Mouse (Mus musculus): ENCODE data around the gene Tmem259. TPM values are rescaled to one million over a fixed set of nuclear protein-coding genes. Genes with fewer than 3 reads are reported as not detected.

Tmem259 gene
- polyA plus RNA-seq, 1 experiment from 2014 or later, result 15.6 TPM

DNA sequence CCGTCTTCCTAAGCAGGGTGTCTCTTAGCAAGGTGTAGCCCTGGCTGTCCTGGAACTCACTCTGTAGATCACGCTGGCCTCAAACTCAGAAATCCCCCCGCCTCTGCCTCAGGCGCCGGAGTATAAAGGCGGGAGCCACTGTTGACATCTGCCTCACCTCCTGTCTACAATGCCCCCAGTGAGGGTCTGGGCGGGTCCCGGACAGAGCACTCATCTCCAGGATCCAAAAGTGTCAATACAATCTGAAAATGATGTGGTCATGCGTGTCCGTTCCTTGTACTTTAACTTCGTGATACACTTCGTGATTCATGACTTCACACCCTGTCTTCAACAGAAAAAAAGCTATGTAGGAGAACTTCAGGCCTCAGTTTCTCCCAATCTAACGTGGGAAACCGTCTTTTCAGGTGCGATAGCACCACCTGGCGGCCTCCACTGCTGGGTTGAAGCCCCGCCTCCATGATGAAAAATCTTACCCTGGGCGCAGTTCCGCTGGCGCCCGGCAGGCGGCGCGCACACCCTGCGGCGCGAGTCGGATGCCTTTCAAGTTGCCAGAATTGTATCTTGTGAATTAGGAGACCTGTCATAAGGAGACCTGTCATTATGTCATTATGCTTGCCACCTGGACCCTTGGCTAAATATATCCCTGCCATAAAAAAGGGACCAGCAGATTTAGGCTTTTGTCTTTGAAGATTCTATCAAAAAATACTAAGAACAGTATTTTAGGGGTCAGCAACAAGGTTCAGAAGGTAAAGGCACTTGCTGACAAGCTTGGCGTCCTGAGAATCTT, 58.9 kb downstream of the Tmem259 start:
- Histone ChIP-seq H3K4me3 (ENCODE audit: low read depth, low read length) (no peak overlapping the region), H3K27ac (ENCODE audit: low read length) (peak overlapping the region; percentile 79; the same call in 1 of the 2 replicates), H3K4me1 (ENCODE audit: control insufficient read depth, insufficient read depth, low read length) (peaks cover 28% of the 10 kb centered on the region), H3K9me3 (ENCODE audit: control insufficient read depth, low read depth, low read length) (no peaks in the 10 kb centered on the region), H3K36me3 (ENCODE audit: control insufficient read depth, insufficient read depth, low read length) (no peaks in the 10 kb centered on the region), H3K27me3 (ENCODE audit: control insufficient read depth, insufficient read depth, low read length) (peaks cover 22% of the 10 kb centered on the region), H3K9ac (replicated peaks; ENCODE audit: low read depth, low read length) (no peak overlapping the region), H3K4me2 (replicated peaks; ENCODE audit: low read depth, low read length) (peak overlapping the region; percentile 83; the same call in 1 of the 2 replicates)
- ATAC-seq (ENCODE audit: insufficient number of reproducible peaks, insufficient read depth, low FRiP score, low read depth), result no peak
- WGBS, result 10% methylated on average over 29 of the region's 29 CpGs

Other genes starting within 250 kb of the Tmem259 start
- 26.3 and 31.8 TPM in 2 replicates for gene Polrmt, start 237.7 kb downstream of the Tmem259 start, polyA plus RNA-seq (2014; fragmentation: Nextera tagmentation; extraction: Ambion mirVana)
- gene Fgf22, start 229.3 kb downstream of the Tmem259 start, polyA plus RNA-seq (2014; fragmentation: Nextera tagmentation; extraction: Ambion mirVana), result 0.29 and 0.39 TPM in 2 replicates
- gene Rnf126, start 217.4 kb downstream of the Tmem259 start, polyA plus RNA-seq (2014; fragmentation: Nextera tagmentation; extraction: Ambion mirVana), result 72.1 and 77.3 TPM in 2 replicates
- 8.7 and 9.0 TPM in 2 replicates for gene Fstl3, start 207.1 kb downstream of the Tmem259 start, polyA plus RNA-seq (2014; fragmentation: Nextera tagmentation; extraction: Ambion mirVana)
- gene Prss57, start 193.4 kb downstream of the Tmem259 start, polyA plus RNA-seq (2014; fragmentation: Nextera tagmentation; extraction: Ambion mirVana), result not detected in 2 replicates
- gene Palm, start 190.8 kb downstream of the Tmem259 start, polyA plus RNA-seq (2014; fragmentation: Nextera tagmentation; extraction: Ambion mirVana), result 67.0 and 78.0 TPM in 2 replicates
- 27.6 and 33.1 TPM in 2 replicates for gene Misp, start 163.3 kb downstream of the Tmem259 start, polyA plus RNA-seq (2014; fragmentation: Nextera tagmentation; extraction: Ambion mirVana)
- gene Ptbp1, start 129.9 kb downstream of the Tmem259 start, polyA plus RNA-seq (2014; fragmentation: Nextera tagmentation; extraction: Ambion mirVana), result 237 and 275 TPM in 2 replicates
- gene Prtn3, start 109.9 kb downstream of the Tmem259 start, polyA plus RNA-seq (2014; fragmentation: Nextera tagmentation; extraction: Ambion mirVana), result 2.9 and 5.6 TPM in 2 replicates
- gene Plppr3, start 109.7 kb downstream of the Tmem259 start, polyA plus RNA-seq (2014; fragmentation: Nextera tagmentation; extraction: Ambion mirVana), result 41.3 and 51.7 TPM in 2 replicates
- gene Elane, start 98.1 kb downstream of the Tmem259 start, polyA plus RNA-seq (2014; fragmentation: Nextera tagmentation; extraction: Ambion mirVana), result 0.88 and 3.3 TPM in 2 replicates
- not detected in 2 replicates for gene Cfd, start 93.5 kb downstream of the Tmem259 start, polyA plus RNA-seq (2014; fragmentation: Nextera tagmentation; extraction: Ambion mirVana)
- 43.4 and 46.4 TPM in 2 replicates for gene Med16, start 75.4 kb downstream of the Tmem259 start, polyA plus RNA-seq (2014; fragmentation: Nextera tagmentation; extraction: Ambion mirVana)
- gene Gm26602, start 73.5 kb downstream of the Tmem259 start, polyA plus RNA-seq (2014; fragmentation: Nextera tagmentation; extraction: Ambion mirVana), result 5.3 TPM in 1 of 2 replicates, not detected in the other
- 0.81 and 1.0 TPM in 2 replicates for gene Kiss1r, start 67.4 kb downstream of the Tmem259 start, polyA plus RNA-seq (2014; fragmentation: Nextera tagmentation; extraction: Ambion mirVana)
- 143 and 151 TPM in 2 replicates for gene R3hdm4, start 63.1 kb downstream of the Tmem259 start, polyA plus RNA-seq (2014; fragmentation: Nextera tagmentation; extraction: Ambion mirVana)
- 12.7 and 14.0 TPM in 2 replicates for gene Arid3a, start 57.3 kb downstream of the Tmem259 start, polyA plus RNA-seq (2014; fragmentation: Nextera tagmentation; extraction: Ambion mirVana)
- 97.2 and 107 TPM in 2 replicates for gene Wdr18, start 24.2 kb downstream of the Tmem259 start, polyA plus RNA-seq (2014; fragmentation: Nextera tagmentation; extraction: Ambion mirVana)
- gene Grin3b, start 13.6 kb downstream of the Tmem259 start, polyA plus RNA-seq (2014; fragmentation: Nextera tagmentation; extraction: Ambion mirVana), result 0.32 and 0.36 TPM in 2 replicates
- 397 and 424 TPM in 2 replicates for gene Cnn2, start 4.3 kb upstream of the Tmem259 start, polyA plus RNA-seq (2014; fragmentation: Nextera tagmentation; extraction: Ambion mirVana)
- gene Abca7, start 12.2 kb upstream of the Tmem259 start, polyA plus RNA-seq (2014; fragmentation: Nextera tagmentation; extraction: Ambion mirVana), result 3.2 and 3.6 TPM in 2 replicates
- 5.1 and 5.7 TPM in 2 replicates for gene Arhgap45, start 32.3 kb upstream of the Tmem259 start, polyA plus RNA-seq (2014; fragmentation: Nextera tagmentation; extraction: Ambion mirVana)
- gene Polr2e, start 55.5 kb upstream of the Tmem259 start, polyA plus RNA-seq (2014; fragmentation: Nextera tagmentation; extraction: Ambion mirVana), result 220 TPM in 2 replicates
- gene Gpx4, start 62.8 kb upstream of the Tmem259 start, polyA plus RNA-seq (2014; fragmentation: Nextera tagmentation; extraction: Ambion mirVana), result 434 and 466 TPM in 2 replicates
- gene Sbno2, start 121.2 kb upstream of the Tmem259 start, polyA plus RNA-seq (2014; fragmentation: Nextera tagmentation; extraction: Ambion mirVana), result 13.2 and 15.7 TPM in 2 replicates
- 25.2 and 25.9 TPM in 2 replicates for gene Stk11, start 131.5 kb upstream of the Tmem259 start, polyA plus RNA-seq (2014; fragmentation: Nextera tagmentation; extraction: Ambion mirVana)
- 481 and 531 TPM in 2 replicates for gene Atp5d, start 154.3 kb upstream of the Tmem259 start, polyA plus RNA-seq (2014; fragmentation: Nextera tagmentation; extraction: Ambion mirVana)
- 7.5 and 10.1 TPM in 2 replicates for gene Cbarp, start 156.5 kb upstream of the Tmem259 start, polyA plus RNA-seq (2014; fragmentation: Nextera tagmentation; extraction: Ambion mirVana)
- gene Midn, start 163.9 kb upstream of the Tmem259 start, polyA plus RNA-seq (2014; fragmentation: Nextera tagmentation; extraction: Ambion mirVana), result 29.3 and 32.1 TPM in 2 replicates
- 92.7 and 105 TPM in 2 replicates for gene Cirbp, start 181.7 kb upstream of the Tmem259 start, polyA plus RNA-seq (2014; fragmentation: Nextera tagmentation; extraction: Ambion mirVana)
- 12.5 and 13.9 TPM in 2 replicates for gene 1600002K03Rik, start 188.6 kb upstream of the Tmem259 start, polyA plus RNA-seq (2014; fragmentation: Nextera tagmentation; extraction: Ambion mirVana)
- 12.2 and 12.5 TPM in 2 replicates for gene Efna2, start 195.2 kb upstream of the Tmem259 start, polyA plus RNA-seq (2014; fragmentation: Nextera tagmentation; extraction: Ambion mirVana)
- 59.7 and 65.6 TPM in 2 replicates for gene Mum1, start 242.1 kb upstream of the Tmem259 start, polyA plus RNA-seq (2014; fragmentation: Nextera tagmentation; extraction: Ambion mirVana)

All from stomach, embryonic 14.5 days (tissue).